Mouse (Mus musculus) G1E (cell line): ENCODE data around the gene Bach2. TPM values are rescaled to one million over a fixed set of nuclear protein-coding genes. Genes with fewer than 3 reads are reported as not detected.

Experiments
- ATAC-seq: 2 replicates; pipeline ENCODE4 v1.8.0; 2016; ENCODE audit warnings: mild to moderate bottlenecking; ENCODE audit not compliant: insufficient number of reproducible peaks, poor library complexity, low FRiP score, severe bottlenecking; ENCODE audit errors: extremely low read depth
- DNase-seq: peaks from one replicate; pipeline ENCODE4 v3.0.0; 2012; ENCODE audit warnings: low spot score
- H3K27me3 ChIP-seq: 2 replicates; pipeline ENCODE4 v1.6.1; 2012; ENCODE audit warnings: mild to moderate bottlenecking, low read length, inconsistent platforms; ENCODE audit not compliant: insufficient read depth
- H3K36me3 ChIP-seq: replicated peaks from 2 replicates; pipeline ENCODE3; 2012; ENCODE audit warnings: mild to moderate bottlenecking, inconsistent platforms
- H3K4me1 ChIP-seq: 2 replicates; pipeline ENCODE4 v1.6.1; 2012; ENCODE audit warnings: low read depth, low read length, inconsistent platforms, mixed read lengths; ENCODE audit not compliant: insufficient read depth
- H3K4me3 ChIP-seq: 2 replicates; pipeline ENCODE4 v1.5.1; 2012; ENCODE audit warnings: low read depth, mild to moderate bottlenecking, inconsistent platforms, low read length, moderate library complexity, mixed read lengths
- H3K9me3 ChIP-seq: replicated peaks from 2 replicates; pipeline ENCODE4 v1.6.1; 2012; ENCODE audit warnings: inconsistent platforms
- CTCF ChIP-seq: IDR thresholded peaks from 2 replicates; pipeline ENCODE4 v1.5.1; 2012; ENCODE audit warnings: low read depth, low read length, inconsistent platforms, mixed read lengths
- GATA1 ChIP-seq: IDR thresholded peaks from 2 replicates; pipeline ENCODE4 v1.6.1; 2012; ENCODE audit warnings: borderline replicate concordance, low read length, inconsistent platforms, mixed read lengths
- GATA2 ChIP-seq: IDR thresholded peaks from 2 replicates; pipeline ENCODE4 v1.6.1; 2012; ENCODE audit warnings: low read depth, low read length, inconsistent platforms, borderline replicate concordance
- POLR2AphosphoS5 ChIP-seq: IDR thresholded peaks from 2 replicates; pipeline ENCODE4 v1.6.1; 2012; ENCODE audit warnings: low read depth, low read length, inconsistent platforms; ENCODE audit not compliant: insufficient replicate concordance
- TAL1 ChIP-seq: conservative IDR thresholded peaks from 2 replicates; pipeline ENCODE4 v1.6.1; 2012; ENCODE audit warnings: low read depth, low read length, inconsistent platforms, mixed read lengths
- polyA plus RNA-seq: library from polyadenylated mRNA; stranded (reverse); fragments of >175 nt; gene quantifications from 2 replicates; pipeline ENCODE4 v1.2.3, GENCODE M21; 2012
- total RNA-seq, 2 experiments: library from RNA; stranded (forward) in 1 of 2; stranded (reverse) in 1 of 2; fragments of 200-1000 nt in 1 of 2; fragments of >200 nt in 1 of 2; fragmentation: Nextera tagmentation in 1 of 2; gene quantifications; 2 replicates each; pipeline ENCODE4 v1.2.3; 2014 to 2017

Bach2 gene
- total and polyA plus RNA-seq, 3 experiments: 0.22 to 2.2 TPM; not detected in 1

- TF ChIP-seq CTCF (no peak), GATA2 (no peak), GATA1 (no peak), TAL1 (no peak), POLR2AphosphoS5 (no peak)
- Histone ChIP-seq H3K9me3 (peaks cover 3% of the 10 kb centered on the region), H3K4me1 (no peaks in the 10 kb centered on the region), H3K4me3 (no peak overlapping the region), H3K27me3 (no peaks in the 10 kb centered on the region), H3K36me3 (no peaks in the 10 kb centered on the region)
- DNase-seq: no peak
- ATAC-seq: no peak
Observed at GRCm38 (mm10) chr4:32351661-32352246, 113.2 kb downstream of the Bach2 start.

GRCm38 (mm10) chr4:32352442-32352841, 113.8 kb downstream of the Bach2 start:
- TF ChIP-seq GATA1 (no peak), POLR2AphosphoS5 (no peak), TAL1 (no peak), CTCF (no peak), GATA2 (no peak)
- H3K9me3 ChIP-seq: peaks cover 5% of the 10 kb centered on the region
- no peak for ATAC-seq
- no peaks in the 10 kb centered on the region for H3K4me1 ChIP-seq
- no peaks in the 10 kb centered on the region for H3K27me3 ChIP-seq
- no peak for DNase-seq
- H3K4me3 ChIP-seq: no peak overlapping the region
- H3K36me3 ChIP-seq: no peaks in the 10 kb centered on the region

- ATAC-seq: no peak
- DNase-seq: no peak
- peaks cover 5% of the 10 kb centered on the region for H3K9me3 ChIP-seq
- no peak for TF ChIP-seq GATA1
- TF ChIP-seq POLR2AphosphoS5: no peak
- TF ChIP-seq CTCF: no peak
- no peak for TF ChIP-seq TAL1
- no peak for TF ChIP-seq GATA2
- no peak overlapping the region for H3K4me3 ChIP-seq
- no peaks in the 10 kb centered on the region for H3K4me1 ChIP-seq
- no peaks in the 10 kb centered on the region for H3K36me3 ChIP-seq
- H3K27me3 ChIP-seq: no peaks in the 10 kb centered on the region
Observed at GRCm38 (mm10) chr4:32352842-32353241, 114.2 kb downstream of the Bach2 start.

- Histone ChIP-seq H3K4me1 (no peaks in the 10 kb centered on the region), H3K27me3 (no peaks in the 10 kb centered on the region), H3K36me3 (no peaks in the 10 kb centered on the region), H3K9me3 (peaks cover 5% of the 10 kb centered on the region), H3K4me3 (no peak overlapping the region)
- no peak for TF ChIP-seq GATA1
- TF ChIP-seq GATA2: no peak
- no peak for TF ChIP-seq POLR2AphosphoS5
- TF ChIP-seq CTCF: no peak
- TF ChIP-seq TAL1: no peak
- DNase-seq (no peak), ATAC-seq (no peak)
Observed at GRCm38 (mm10) chr4:32355935-32356617, 117.5 kb downstream of the Bach2 start.

GRCm38 (mm10) chr4:32357996-32358600, 119.5 kb downstream of the Bach2 start:
- no peak overlapping the region for H3K4me3 ChIP-seq
- no peaks in the 10 kb centered on the region for H3K27me3 ChIP-seq
- no peak for TF ChIP-seq TAL1
- ATAC-seq: no peak
- no peaks in the 10 kb centered on the region for H3K4me1 ChIP-seq
- H3K9me3 ChIP-seq: peaks cover 5% of the 10 kb centered on the region
- no peaks in the 10 kb centered on the region for H3K36me3 ChIP-seq
- no peak for DNase-seq

GRCm38 (mm10) chr4:32358602-32359464, 120.2 kb downstream of the Bach2 start:
- H3K4me3 ChIP-seq: no peak overlapping the region
- no peaks in the 10 kb centered on the region for H3K4me1 ChIP-seq
- no peaks in the 10 kb centered on the region for H3K27me3 ChIP-seq
- H3K36me3 ChIP-seq: no peaks in the 10 kb centered on the region
- ATAC-seq (no peak), DNase-seq (no peak)
- peaks cover 5% of the 10 kb centered on the region for H3K9me3 ChIP-seq
- no peak for TF ChIP-seq GATA1
- no peak for TF ChIP-seq TAL1
- TF ChIP-seq CTCF: no peak
- TF ChIP-seq GATA2: no peak
- TF ChIP-seq POLR2AphosphoS5: no peak
